Mouse (Mus musculus): ENCODE data around the gene Herc1. TPM values are rescaled to one million over a fixed set of nuclear protein-coding genes. Genes with fewer than 3 reads are reported as not detected.

Herc1 gene
- polyA plus RNA-seq, 1 experiment from 2014 or later, result 30.3 TPM

GRCm38 (mm10) chr9:66393304-66393703 lies 43.1 kb downstream of the Herc1 start:
- no peaks in the 10 kb centered on the region for H3K9me3 ChIP-seq
- no peaks in the 10 kb centered on the region for H3K4me1 ChIP-seq (replicated peaks)
- H3K27ac ChIP-seq, result no peak overlapping the region
- no peak for ATAC-seq (ENCODE audit: insufficient number of reproducible peaks, insufficient read depth, low FRiP score, low TSS enrichment, low read depth)
- 93% methylated on average over 5 of the region's 5 CpGs for WGBS
- H3K9ac ChIP-seq (replicated peaks), result no peak overlapping the region
- H3K4me2 ChIP-seq, result no peak overlapping the region
- H3K27me3 ChIP-seq, result no peaks in the 10 kb centered on the region
- H3K36me3 ChIP-seq, result peaks cover 33% of the 10 kb centered on the region
- H3K4me3 ChIP-seq (replicated peaks), result no peak overlapping the region

- Histone ChIP-seq H3K4me1 (replicated peaks) (no peaks in the 10 kb centered on the region), H3K27ac (no peak overlapping the region), H3K27me3 (no peaks in the 10 kb centered on the region), H3K9ac (replicated peaks) (no peak overlapping the region), H3K36me3 (peaks cover 8% of the 10 kb centered on the region), H3K4me2 (no peak overlapping the region), H3K4me3 (replicated peaks) (no peak overlapping the region), H3K9me3 (no peaks in the 10 kb centered on the region)
- no peak for ATAC-seq (ENCODE audit: insufficient number of reproducible peaks, insufficient read depth, low FRiP score, low TSS enrichment, low read depth)
These were observed 73.2 kb downstream of the Herc1 start for GRCm38 (mm10) chr9:66423492-66423891.

DNA sequence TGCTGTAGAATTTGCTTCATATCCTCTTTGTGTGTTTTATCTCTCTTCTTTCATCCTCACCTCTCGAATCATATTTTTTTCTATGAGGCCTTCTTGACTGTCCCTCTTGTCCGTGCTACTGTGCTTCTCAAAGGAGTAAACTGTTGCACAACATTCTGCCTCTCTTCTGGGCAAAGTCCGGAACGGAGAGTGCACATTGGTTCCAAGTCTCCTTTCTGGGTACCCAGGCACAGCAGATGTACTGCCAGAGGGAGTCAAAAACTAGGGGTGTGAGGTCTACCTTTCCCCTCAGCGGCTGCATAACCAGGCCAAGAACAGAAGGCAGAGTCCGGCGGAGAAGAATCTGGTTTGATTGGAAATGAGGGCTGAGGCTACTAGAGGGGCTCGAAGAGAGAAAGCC lies 89.8 kb downstream of the Herc1 start:
- WGBS, result 93% methylated on average over 8 of the region's 8 CpGs
- H3K4me3 ChIP-seq (replicated peaks), result no peak overlapping the region
- H3K9me3 ChIP-seq, result no peaks in the 10 kb centered on the region
- H3K4me2 ChIP-seq, result no peak overlapping the region
- no peaks in the 10 kb centered on the region for H3K4me1 ChIP-seq (replicated peaks)
- no peak for ATAC-seq (ENCODE audit: insufficient number of reproducible peaks, insufficient read depth, low FRiP score, low TSS enrichment, low read depth)
- H3K36me3 ChIP-seq, result peaks cover 47% of the 10 kb centered on the region
- no peaks in the 10 kb centered on the region for H3K27me3 ChIP-seq
- H3K9ac ChIP-seq (replicated peaks), result no peak overlapping the region
- no peak overlapping the region for H3K27ac ChIP-seq

DNA sequence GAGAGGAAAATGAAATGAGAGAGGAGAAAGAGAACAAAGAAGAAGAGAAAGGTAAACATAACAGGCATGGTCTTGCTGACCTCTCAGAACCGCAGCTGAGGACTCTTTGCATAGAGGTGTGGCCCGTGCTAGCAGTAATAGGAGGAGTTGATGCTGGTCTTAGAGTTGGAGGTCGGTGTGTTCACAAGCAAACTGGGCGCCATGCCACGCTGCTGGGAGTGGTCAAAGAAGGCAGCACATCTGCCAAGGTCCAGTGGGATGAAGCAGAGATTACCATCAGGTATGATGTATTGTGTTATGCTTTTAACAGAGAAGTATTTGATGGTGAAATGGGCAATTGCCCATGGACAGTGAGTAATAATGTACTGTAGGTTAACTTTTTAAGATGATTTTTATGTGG lies 98.0 kb downstream of the Herc1 start:
- no peaks in the 10 kb centered on the region for H3K27me3 ChIP-seq
- no peak for ATAC-seq (ENCODE audit: insufficient number of reproducible peaks, insufficient read depth, low FRiP score, low TSS enrichment, low read depth)
- H3K4me2 ChIP-seq, result no peak overlapping the region
- no peaks in the 10 kb centered on the region for H3K4me1 ChIP-seq (replicated peaks)
- peaks cover 54% of the 10 kb centered on the region for H3K36me3 ChIP-seq
- H3K9me3 ChIP-seq, result no peaks in the 10 kb centered on the region
- H3K4me3 ChIP-seq (replicated peaks), result no peak overlapping the region
- H3K27ac ChIP-seq, result no peak overlapping the region
- 90% methylated on average over 5 of the region's 5 CpGs for WGBS
- H3K9ac ChIP-seq (replicated peaks), result no peak overlapping the region

DNA sequence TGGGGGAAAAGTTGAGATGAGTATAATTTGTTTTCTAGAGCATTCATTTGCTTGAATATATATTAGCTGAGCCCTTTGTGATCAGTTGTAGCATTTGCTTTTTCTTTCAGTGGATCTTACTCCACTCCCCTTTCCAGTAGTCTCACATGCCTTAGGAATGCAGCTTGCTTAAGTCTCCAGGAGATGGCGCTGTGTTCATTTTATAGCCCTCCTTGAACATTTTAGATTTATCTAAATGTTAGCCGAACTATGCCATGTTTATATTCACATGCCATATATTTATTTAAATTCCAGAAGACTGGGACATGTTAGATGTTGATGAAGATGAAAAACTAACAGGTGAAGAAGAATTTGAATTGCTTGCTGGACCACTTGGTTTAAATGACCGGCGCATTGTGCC lies 114.8 kb downstream of the Herc1 start:
- H3K4me2 ChIP-seq, result no peak overlapping the region
- H3K27ac ChIP-seq, result no peak overlapping the region
- 62% methylated on average over 4 of the region's 4 CpGs for WGBS
- ATAC-seq (ENCODE audit: insufficient number of reproducible peaks, insufficient read depth, low FRiP score, low TSS enrichment, low read depth), result no peak
- H3K4me3 ChIP-seq (replicated peaks), result no peak overlapping the region
- H3K9me3 ChIP-seq, result no peaks in the 10 kb centered on the region
- no peaks in the 10 kb centered on the region for H3K4me1 ChIP-seq (replicated peaks)
- no peak overlapping the region for H3K9ac ChIP-seq (replicated peaks)
- no peaks in the 10 kb centered on the region for H3K27me3 ChIP-seq
- H3K36me3 ChIP-seq, result peaks cover 55% of the 10 kb centered on the region

DNA sequence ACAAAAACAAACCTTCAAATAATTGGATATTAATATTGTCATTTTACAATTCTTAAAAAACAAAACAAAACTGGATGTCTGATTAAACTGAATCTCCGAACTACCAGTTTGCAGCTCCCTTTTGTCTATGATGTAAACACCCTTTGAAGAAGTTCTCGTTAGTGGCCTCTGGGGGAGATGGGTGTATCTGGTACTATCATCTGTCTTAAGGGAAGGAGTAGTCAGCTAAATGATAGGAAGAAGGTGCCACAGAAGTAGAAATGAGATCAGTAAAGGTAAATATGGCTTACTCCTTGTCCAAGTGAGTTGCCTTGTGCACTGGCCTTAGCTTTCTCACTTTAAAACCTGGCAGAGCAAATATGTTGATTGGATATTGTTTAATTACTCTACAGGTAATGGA lies 127.5 kb downstream of the Herc1 start:
- Histone ChIP-seq H3K9me3 (no peaks in the 10 kb centered on the region), H3K27me3 (no peaks in the 10 kb centered on the region), H3K9ac (replicated peaks) (no peak overlapping the region), H3K4me2 (no peak overlapping the region), H3K4me1 (replicated peaks) (no peaks in the 10 kb centered on the region), H3K4me3 (replicated peaks) (no peak overlapping the region), H3K27ac (no peak overlapping the region), H3K36me3 (peaks cover 52% of the 10 kb centered on the region)
- WGBS, result 63% methylated on average over 2 of the region's 2 CpGs
- no peak for ATAC-seq (ENCODE audit: insufficient number of reproducible peaks, insufficient read depth, low FRiP score, low TSS enrichment, low read depth)

DNA sequence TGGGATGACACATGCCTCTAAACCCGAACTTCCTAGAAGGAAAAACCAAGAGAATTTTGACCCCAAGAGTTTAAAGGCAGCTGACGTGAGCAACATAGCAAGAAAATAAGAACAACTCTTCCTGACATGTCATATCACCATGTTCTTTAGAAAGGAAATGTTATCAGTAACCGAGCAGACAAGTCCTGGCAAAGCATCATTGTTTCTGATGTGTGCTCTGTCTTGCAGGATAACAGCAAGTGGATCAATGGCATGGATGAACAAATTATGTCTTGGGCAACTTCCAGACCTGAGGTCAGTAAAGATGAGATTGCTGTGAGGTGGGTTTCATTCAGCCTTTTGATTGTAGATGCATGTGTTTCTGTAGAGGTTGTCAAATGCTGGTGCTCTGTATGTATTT lies 133.2 kb downstream of the Herc1 start:
- Histone ChIP-seq H3K27ac (no peak overlapping the region), H3K9ac (replicated peaks) (no peak overlapping the region), H3K36me3 (peaks cover 70% of the 10 kb centered on the region), H3K4me2 (no peak overlapping the region), H3K27me3 (no peaks in the 10 kb centered on the region), H3K4me1 (replicated peaks) (no peaks in the 10 kb centered on the region), H3K4me3 (replicated peaks) (no peak overlapping the region), H3K9me3 (no peaks in the 10 kb centered on the region)
- WGBS, result 90% methylated on average over 3 of the region's 3 CpGs
- ATAC-seq (ENCODE audit: insufficient number of reproducible peaks, insufficient read depth, low FRiP score, low TSS enrichment, low read depth), result no peak

GRCm38 (mm10) chr9:66488786-66489185 lies 138.5 kb downstream of the Herc1 start:
- peaks cover 90% of the 10 kb centered on the region for H3K36me3 ChIP-seq
- no peaks in the 10 kb centered on the region for H3K9me3 ChIP-seq
- no peak overlapping the region for H3K9ac ChIP-seq (replicated peaks)
- H3K4me2 ChIP-seq, result no peak overlapping the region
- no peak for ATAC-seq (ENCODE audit: insufficient number of reproducible peaks, insufficient read depth, low FRiP score, low TSS enrichment, low read depth)
- no peak overlapping the region for H3K27ac ChIP-seq
- no peaks in the 10 kb centered on the region for H3K4me1 ChIP-seq (replicated peaks)
- no peaks in the 10 kb centered on the region for H3K27me3 ChIP-seq
- H3K4me3 ChIP-seq (replicated peaks), result no peak overlapping the region

GRCm38 (mm10) chr9:66492361-66492760 lies 142.1 kb downstream of the Herc1 start:
- no peak overlapping the region for H3K27ac ChIP-seq
- no peak overlapping the region for H3K4me3 ChIP-seq (replicated peaks)
- ATAC-seq (ENCODE audit: insufficient number of reproducible peaks, insufficient read depth, low FRiP score, low TSS enrichment, low read depth), result no peak
- peaks cover 92% of the 10 kb centered on the region for H3K36me3 ChIP-seq
- H3K9me3 ChIP-seq, result no peaks in the 10 kb centered on the region
- H3K27me3 ChIP-seq, result no peaks in the 10 kb centered on the region
- 96% methylated on average over 1 of the region's 1 CpGs for WGBS
- no peak overlapping the region for H3K4me2 ChIP-seq
- no peak overlapping the region for H3K9ac ChIP-seq (replicated peaks)
- H3K4me1 ChIP-seq (replicated peaks), result no peaks in the 10 kb centered on the region

- Histone ChIP-seq H3K27me3 (no peaks in the 10 kb centered on the region), H3K4me2 (no peak overlapping the region), H3K27ac (no peak overlapping the region), H3K36me3 (peaks cover 90% of the 10 kb centered on the region), H3K9ac (replicated peaks) (no peak overlapping the region), H3K9me3 (no peaks in the 10 kb centered on the region), H3K4me3 (replicated peaks) (no peak overlapping the region), H3K4me1 (replicated peaks) (no peaks in the 10 kb centered on the region)
- ATAC-seq (ENCODE audit: insufficient number of reproducible peaks, insufficient read depth, low FRiP score, low TSS enrichment, low read depth), result no peak
These were observed 143.7 kb downstream of the Herc1 start for GRCm38 (mm10) chr9:66493992-66494391.

DNA sequence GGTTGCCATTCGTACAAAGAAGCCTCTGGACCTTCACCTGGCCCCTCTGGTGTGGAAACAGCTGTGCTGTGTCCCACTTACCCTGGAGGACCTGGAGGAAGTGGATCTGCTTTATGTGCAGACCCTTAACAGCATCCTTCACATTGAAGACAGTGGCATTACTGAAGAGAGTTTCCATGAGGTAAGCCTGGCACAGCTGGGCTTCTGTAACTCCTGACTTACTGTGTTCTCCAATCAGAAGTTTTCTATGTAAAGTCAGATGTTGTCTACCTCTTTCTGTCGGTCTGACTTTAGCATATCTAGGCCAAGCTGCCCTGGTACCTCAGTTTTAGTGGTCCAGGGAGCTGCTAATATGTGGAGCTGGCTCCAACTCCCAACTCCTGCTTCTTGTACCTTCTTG lies 151.0 kb downstream of the Herc1 start:
- Histone ChIP-seq H3K4me3 (replicated peaks) (no peak overlapping the region), H3K36me3 (peaks cover 81% of the 10 kb centered on the region), H3K27me3 (no peaks in the 10 kb centered on the region), H3K4me1 (replicated peaks) (no peaks in the 10 kb centered on the region), H3K9me3 (no peaks in the 10 kb centered on the region), H3K9ac (replicated peaks) (no peak overlapping the region), H3K4me2 (no peak overlapping the region), H3K27ac (no peak overlapping the region)
- WGBS, result 70% methylated on average over 2 of the region's 2 CpGs
- no peak for ATAC-seq (ENCODE audit: insufficient number of reproducible peaks, insufficient read depth, low FRiP score, low TSS enrichment, low read depth)

DNA sequence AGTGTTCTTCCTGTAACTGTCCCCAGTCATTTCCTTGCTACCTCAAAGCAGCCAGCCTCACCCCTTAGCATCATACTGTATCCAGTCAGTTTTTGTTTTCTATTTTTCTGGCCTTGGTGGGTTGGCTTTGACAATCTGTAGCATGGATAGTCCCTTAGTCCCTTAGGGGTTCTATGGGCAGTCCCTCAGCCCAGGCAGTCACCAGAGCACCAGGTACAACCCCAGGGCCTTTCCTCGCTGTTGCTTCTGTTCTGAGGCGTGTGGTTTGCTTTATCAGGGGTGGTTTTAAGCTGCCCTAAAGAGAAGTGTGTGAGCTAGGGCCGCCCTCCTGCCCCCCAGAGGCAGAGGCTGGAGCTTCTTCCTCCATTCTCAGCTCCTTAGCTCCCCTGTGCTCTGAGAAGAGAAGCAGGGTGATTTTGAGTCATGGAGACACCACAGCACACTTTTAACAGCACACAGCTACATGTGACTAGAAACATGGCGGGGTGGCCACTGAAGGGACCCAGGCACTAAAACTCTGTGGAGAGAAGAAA lies 153.7 kb downstream of the Herc1 start:
- H3K4me2 ChIP-seq, result no peak overlapping the region
- H3K36me3 ChIP-seq, result peaks cover 84% of the 10 kb centered on the region
- ATAC-seq (ENCODE audit: insufficient number of reproducible peaks, insufficient read depth, low FRiP score, low TSS enrichment, low read depth), result no peak
- H3K4me3 ChIP-seq (replicated peaks), result no peak overlapping the region
- no peak overlapping the region for H3K27ac ChIP-seq
- H3K9ac ChIP-seq (replicated peaks), result no peak overlapping the region
- no peaks in the 10 kb centered on the region for H3K27me3 ChIP-seq
- no peaks in the 10 kb centered on the region for H3K4me1 ChIP-seq (replicated peaks)
- H3K9me3 ChIP-seq, result no peaks in the 10 kb centered on the region
- WGBS, result 83% methylated on average over 4 of the region's 4 CpGs
